Comparison of ENCODE assay signal across 17 mouse cellular contexts in genomic region chr8:96548663-96549062, GRCm38 (mm10).
DNase-seq lines count a peak whose midpoint lies in the region; ATAC-seq and TF ChIP-seq lines count a peak whose summit lies in the region.
"Had no signal": no experiment of that assay in that cellular context is flagged by ENCODE, and none has a peak within 500 bp of the region (broad histone marks: within the 10 kb centered on the region; RNA-seq: fewer than 3 reads in every experiment).

No protein-coding gene starts in this region.

- H3K4me3 ChIP-seq in hindbrain, postnatal 0 days (ENCODE audit: low read length) = no peak overlapping the region
- H3K4me3 ChIP-seq: embryonic facial prominence, embryonic 13.5 days; forebrain, embryonic 12.5 days; heart, embryonic 10.5 days had no signal

- no peaks in the 10 kb centered on the region for H3K4me1 ChIP-seq in hindbrain, postnatal 0 days (ENCODE audit: insufficient read depth, low read length)
- H3K4me1 ChIP-seq: embryonic facial prominence, embryonic 13.5 days; forebrain, embryonic 12.5 days; heart, embryonic 10.5 days had no signal

- 56% methylated on average over 4 of the region's 4 CpGs for WGBS in hindbrain, postnatal 0 days

- peak; percentile 51 for TF ChIP-seq CTCF in hindbrain, postnatal 0 days (IDR thresholded peaks at IDR 0.05; ENCODE audit: low read depth)

- DNase-seq in embryo, embryonic 10.5 days (ENCODE audit: low spot score) = peak; percentile 3
- no peak for DNase-seq in embryo, embryonic 9.5 days (ENCODE audit: extremely low spot score)
- DNase-seq in layer of hippocampus, adult 11-12 months (ENCODE audit: low spot score) = peak; percentile 3
- DNase-seq in layer of hippocampus, adult 9-10 months (ENCODE audit: low spot score) = no peak
- DNase-seq in Muller cell, postnatal 12 days (ENCODE audit: inconsistent ontology term) = peak; percentile 28
- peak; percentile 53 for DNase-seq in hindbrain, postnatal 0 days (ENCODE audit: low spot score)
- no peak for DNase-seq in thymus, postnatal 25 days
- no peak for DNase-seq in urinary bladder, adult 2 months (ENCODE audit: low spot score)
- DNase-seq: cerebellum, adult 9-11 months; gastrocnemius, postnatal 10 days; liver, postnatal 0 days; spleen, adult 18-20 months; thymus, postnatal 4 days had no signal

- no peaks in the 10 kb centered on the region for H3K36me3 ChIP-seq in hindbrain, postnatal 0 days (ENCODE audit: insufficient read depth, low read length)
- H3K36me3 ChIP-seq: embryonic facial prominence, embryonic 13.5 days; forebrain, embryonic 12.5 days; heart, embryonic 10.5 days had no signal

- H3K9me3 ChIP-seq in hindbrain, postnatal 0 days (ENCODE audit: low read length) = no peaks in the 10 kb centered on the region
- H3K9me3 ChIP-seq: embryonic facial prominence, embryonic 13.5 days; forebrain, embryonic 12.5 days; heart, embryonic 10.5 days had no signal

- no peaks in the 10 kb centered on the region for H3K27me3 ChIP-seq in hindbrain, postnatal 0 days (ENCODE audit: insufficient read depth, low read length)
- H3K27me3 ChIP-seq: embryonic facial prominence, embryonic 13.5 days; forebrain, embryonic 12.5 days had no signal

- no peak overlapping the region for H3K4me2 ChIP-seq in hindbrain, postnatal 0 days (ENCODE audit: low read depth, low read length)
- H3K4me2 ChIP-seq: embryonic facial prominence, embryonic 13.5 days; forebrain, embryonic 12.5 days had no signal

- ATAC-seq in hindbrain, postnatal 0 days = peak; percentile 79
- ATAC-seq: inflammation-experienced regulatory T-cells, adult 6 months; liver, postnatal 0 days had no signal

- no peak overlapping the region for H3K27ac ChIP-seq in hindbrain, postnatal 0 days
- H3K27ac ChIP-seq: embryonic facial prominence, embryonic 13.5 days; forebrain, embryonic 12.5 days; heart, embryonic 10.5 days had no signal

- H3K9ac ChIP-seq in hindbrain, postnatal 0 days (replicated peaks; ENCODE audit: low read length) = no peak overlapping the region
- H3K9ac ChIP-seq: embryonic facial prominence, embryonic 13.5 days; forebrain, embryonic 12.5 days; liver, postnatal 0 days had no signal

Comparison
In these comparisons a context has a peak if more than half of its experiments do, and no peak if none do; other contexts are left out.
1. DNase-seq: peak in embryo, embryonic 10.5 days (single experiment), layer of hippocampus, adult 11-12 months (single experiment), Muller cell, postnatal 12 days (single experiment) and hindbrain, postnatal 0 days (single experiment); none in embryo, embryonic 9.5 days (single experiment), layer of hippocampus, adult 9-10 months (single experiment), thymus, postnatal 25 days (single experiment) and urinary bladder, adult 2 months (single experiment).